Mouse (Mus musculus) MEL (cell line): ENCODE data around the gene Sox6.

Source experiments
- CTCF ChIP-seq, 3 experiments: IDR thresholded peaks in 2 of 3; conservative IDR thresholded peaks in 1 of 3; 2 replicates each; pipeline ENCODE4 v1.5.1; 2011 to 2012; ENCODE audit warnings: low read length in 3 of 3, low read depth in 2 of 3, mild to moderate bottlenecking in 2 of 3, improper control_type of control experiment in 1 of 3, inconsistent platforms in 1 of 3, mixed read lengths in 1 of 3, moderate library complexity in 1 of 3; ENCODE audit not compliant: control insufficient read depth in 1 of 3, insufficient read depth in 1 of 3, poor library complexity in 1 of 3, severe bottlenecking in 1 of 3
- ETS1 ChIP-seq: IDR thresholded peaks from 2 replicates; pipeline ENCODE4 v1.6.1; 2012; ENCODE audit warnings: low read depth, mild to moderate bottlenecking, inconsistent platforms, low read length, improper control_type of control experiment, moderate library complexity
- GATA1 ChIP-seq: IDR thresholded peaks from 2 replicates; pipeline ENCODE4 v1.6.1; 2011; ENCODE audit warnings: low read depth, low read length, improper control_type of control experiment
- MAX ChIP-seq: IDR thresholded peaks from 2 replicates; pipeline ENCODE4 v1.6.1; 2011; ENCODE audit warnings: low read length, improper control_type of control experiment
- MYC ChIP-seq: IDR thresholded peaks from 2 replicates; pipeline ENCODE4 v1.6.1; 2011; ENCODE audit warnings: low read depth, mild to moderate bottlenecking, low read length, improper control_type of control experiment, moderate library complexity
- POLR2A ChIP-seq, 2 experiments: IDR thresholded peaks; 2 replicates each; pipeline ENCODE4 v1.6.1; 2011 to 2012; ENCODE audit warnings: low read length in 2 of 2, mild to moderate bottlenecking in 2 of 2, control low read depth in 1 of 2, improper control_type of control experiment in 1 of 2, low read depth in 1 of 2, moderate library complexity in 1 of 2; ENCODE audit not compliant: control insufficient read depth in 1 of 2, insufficient read depth in 1 of 2, poor library complexity in 1 of 2
- POLR2AphosphoS5 ChIP-seq: IDR thresholded peaks from 2 replicates; pipeline ENCODE4 v1.6.1; 2012; ENCODE audit warnings: low read depth, borderline replicate concordance, mild to moderate bottlenecking, inconsistent platforms, low read length, moderate library complexity, mixed read lengths
- SIN3A ChIP-seq: IDR thresholded peaks from 2 replicates; pipeline ENCODE4 v1.6.1; 2012; ENCODE audit warnings: low read length, improper control_type of control experiment, inconsistent platforms
- SMC3 ChIP-seq: IDR thresholded peaks from 2 replicates; pipeline ENCODE4 v1.6.1; 2011; ENCODE audit warnings: low read depth, low read length, improper control_type of control experiment
- TAL1 ChIP-seq: IDR thresholded peaks from 2 replicates; pipeline ENCODE4 v1.6.1; 2012; ENCODE audit warnings: mild to moderate bottlenecking, inconsistent platforms, low read length, moderate library complexity, mixed read lengths
- UBTF ChIP-seq: IDR thresholded peaks from 2 replicates; pipeline ENCODE4 v1.6.1; 2012; ENCODE audit warnings: low read depth, mild to moderate bottlenecking, inconsistent platforms, low read length, improper control_type of control experiment, moderate library complexity, borderline replicate concordance; ENCODE audit not compliant: insufficient read depth
- USF1 ChIP-seq: IDR thresholded peaks from 2 replicates; pipeline ENCODE4 v1.6.1; 2014; ENCODE audit warnings: low read depth, mild to moderate bottlenecking, inconsistent platforms, low read length, improper control_type of control experiment, moderate library complexity
- ZC3H11A ChIP-seq: IDR thresholded peaks from 2 replicates; pipeline ENCODE4 v1.6.1; 2012; ENCODE audit warnings: low read depth, mild to moderate bottlenecking, inconsistent platforms, low read length, improper control_type of control experiment

GRCm38 (mm10) chr7:115745672-115746253 lies 292.8 kb downstream of the Sox6 start:
- TF ChIP-seq CTCF (IDR thresholded peaks at IDR 0.05 in 2 of 3, conservative IDR thresholded peaks at IDR 0.05 in 1 of 3; ENCODE audit: control insufficient read depth in 1 of 3, insufficient read depth in 1 of 3, low read depth in 2 of 3, low read length in 3 of 3, poor library complexity in 1 of 3, severe bottlenecking in 1 of 3) (no peak), SIN3A (no peak), MYC (no peak), MAX (no peak), UBTF (no peak), ETS1 (no peak), ZC3H11A (no peak), GATA1 (no peak), TAL1 (no peak), POLR2A (IDR thresholded peaks at IDR 0.05; ENCODE audit: control insufficient read depth in 1 of 2, insufficient read depth in 1 of 2, low read depth in 1 of 2, low read length in 2 of 2, poor library complexity in 1 of 2) (no peak), POLR2AphosphoS5 (no peak), SMC3 (no peak), USF1 (no peak)
